Mouse (Mus musculus): ENCODE results near the gene Atg2b.

Atg2b gene

DNA sequence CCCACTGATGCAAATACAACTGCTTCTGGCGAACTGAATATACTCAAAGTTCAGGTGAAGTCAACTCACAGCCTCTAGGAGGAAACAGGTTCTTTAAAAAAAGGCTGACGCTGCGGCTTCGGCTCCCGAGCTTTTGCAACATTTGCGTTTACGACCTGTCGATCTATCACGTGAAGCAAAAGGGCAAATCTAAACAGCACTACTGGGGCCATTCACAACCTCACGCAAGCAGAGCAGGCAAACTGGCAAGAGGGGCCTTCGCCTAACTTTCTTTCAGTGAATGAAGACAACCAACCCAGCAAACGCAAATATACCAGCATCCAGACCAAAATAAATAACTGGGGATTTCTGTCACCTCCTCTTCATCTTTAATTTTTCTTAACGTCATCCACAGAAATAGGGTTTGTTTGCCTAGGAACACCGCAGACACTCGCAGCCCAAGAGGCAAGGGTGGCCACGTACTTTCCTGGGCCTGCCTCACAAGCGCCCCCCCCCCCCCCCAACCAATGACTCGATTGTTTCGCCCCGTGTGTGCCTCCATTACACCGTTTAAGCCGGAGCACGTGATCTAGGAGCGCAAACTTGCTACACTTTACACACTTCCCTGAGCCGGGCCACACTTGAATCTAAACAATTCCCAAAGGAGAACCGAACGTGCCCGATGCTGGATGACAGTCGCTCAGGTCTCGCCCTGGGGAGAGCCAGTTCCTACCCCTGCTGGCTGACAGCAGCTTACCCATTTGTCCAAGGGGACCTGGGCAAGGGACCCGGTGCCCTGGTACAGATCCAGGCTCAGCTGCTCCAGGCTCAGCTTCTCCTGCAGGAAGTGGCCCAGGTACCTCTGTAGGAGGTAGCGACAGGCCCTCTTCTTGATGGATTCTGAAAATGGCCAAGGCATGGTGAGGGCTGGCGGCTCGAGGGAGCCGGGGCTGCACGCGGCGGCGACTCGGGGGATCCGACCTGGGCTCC lies 794 bp downstream of the Atg2b start, which contains the start of gene Gskip:
TSS of gene Gskip (plus strand) at position 897 of the 969 bp plus-strand sequence.
- no peak for DNase-seq (ENCODE audit: low spot score)

DNA sequence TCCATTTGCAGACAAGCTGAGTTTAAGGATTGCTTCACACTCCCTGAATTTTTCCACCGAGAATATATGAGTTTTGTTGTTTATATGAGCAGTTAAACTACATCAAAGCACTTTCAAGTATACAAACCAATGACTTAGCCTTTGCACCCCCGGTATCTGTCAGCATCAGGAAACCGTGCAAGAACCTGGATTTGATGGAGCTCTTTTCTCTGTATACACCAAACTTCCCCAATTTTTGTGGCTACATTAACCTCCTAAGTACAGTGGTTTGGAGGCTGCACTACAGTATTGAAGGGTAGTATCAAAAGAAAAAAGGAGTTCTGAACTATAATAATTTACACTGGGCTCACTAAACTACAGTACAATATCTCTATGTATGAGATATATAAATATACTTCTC lies 6.2 kb downstream of the Atg2b start:
- DNase-seq (ENCODE audit: low spot score): no peak

- DNase-seq (ENCODE audit: low spot score): no peak
These were observed 6.8 kb downstream of the Atg2b start for GRCm38 (mm10) chr12:105678211-105678610.

DNA sequence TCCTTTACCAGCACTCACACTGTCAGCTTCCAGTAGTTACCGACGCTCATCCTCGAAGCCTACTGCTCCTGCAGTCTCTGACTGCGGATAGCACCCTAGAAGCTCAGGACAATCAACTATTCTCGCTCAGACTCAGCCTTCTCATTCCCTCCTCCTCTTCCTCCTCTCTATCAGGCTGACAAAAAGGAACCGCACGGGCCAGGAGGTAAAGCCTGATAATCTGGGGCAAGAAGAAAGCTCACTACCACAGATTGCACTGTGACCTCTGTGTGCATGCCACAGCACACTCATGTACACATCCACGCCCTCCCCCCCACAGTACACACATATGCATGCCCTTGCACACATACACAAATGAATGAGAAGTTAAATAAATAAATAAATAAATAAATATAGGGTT lies 8.7 kb downstream of the Atg2b start:
- no peak for DNase-seq (ENCODE audit: low spot score)

DNA sequence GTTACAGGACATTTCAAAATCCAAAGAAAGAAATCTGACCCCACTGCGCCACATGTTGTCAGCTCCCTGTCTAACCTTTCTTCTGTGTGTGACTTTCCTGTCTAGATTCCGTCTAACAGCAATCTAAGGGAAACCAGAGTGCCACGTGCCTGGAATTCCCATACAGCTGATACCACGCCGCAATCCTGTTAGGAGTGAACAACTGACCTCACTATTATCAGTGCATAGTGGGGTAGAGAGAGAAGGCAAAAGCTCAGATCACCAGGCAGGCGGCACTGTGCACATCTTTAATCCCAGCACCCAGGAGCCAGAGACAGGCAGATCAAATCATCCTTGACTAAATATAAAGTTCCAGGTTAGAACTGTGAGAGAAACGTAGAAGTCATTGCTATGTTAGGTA lies 29.2 kb downstream of the Atg2b start:
- no peak for DNase-seq (ENCODE audit: low spot score)

DNA sequence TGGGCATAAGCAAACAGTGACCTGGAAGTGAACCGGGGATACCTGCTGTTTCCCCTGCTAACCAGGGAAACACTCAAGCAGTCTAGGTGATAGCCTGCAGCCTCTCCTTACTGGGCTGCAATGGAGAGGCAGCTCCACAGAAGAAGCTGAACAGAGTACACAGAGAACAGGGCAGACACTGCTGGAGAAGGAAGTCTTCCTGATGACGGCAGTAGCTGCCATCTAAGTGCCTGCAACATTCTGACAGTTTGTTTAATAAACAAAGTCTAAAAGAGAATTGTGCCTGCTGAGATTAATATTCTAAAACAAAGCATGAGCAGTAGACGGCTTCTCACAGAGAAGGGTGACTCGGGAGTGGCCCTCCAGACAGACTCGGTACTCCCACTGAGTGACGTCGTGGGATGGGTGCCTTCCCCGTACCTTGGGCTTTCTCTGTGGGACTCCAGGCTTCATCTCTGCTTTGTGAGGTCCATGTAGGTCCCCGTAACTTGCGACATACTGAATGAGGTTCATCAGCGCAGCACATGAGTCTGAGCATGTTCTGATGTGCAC lies 42.2 kb downstream of the Atg2b start:
- DNase-seq (ENCODE audit: low spot score): no peak

GRCm38 (mm10) chr12:105637554-105637953 lies 47.5 kb downstream of the Atg2b start:
- no peak for DNase-seq (ENCODE audit: low spot score)

GRCm38 (mm10) chr12:105636551-105636950 lies 48.5 kb downstream of the Atg2b start:
- DNase-seq (ENCODE audit: low spot score): no peak

DNA sequence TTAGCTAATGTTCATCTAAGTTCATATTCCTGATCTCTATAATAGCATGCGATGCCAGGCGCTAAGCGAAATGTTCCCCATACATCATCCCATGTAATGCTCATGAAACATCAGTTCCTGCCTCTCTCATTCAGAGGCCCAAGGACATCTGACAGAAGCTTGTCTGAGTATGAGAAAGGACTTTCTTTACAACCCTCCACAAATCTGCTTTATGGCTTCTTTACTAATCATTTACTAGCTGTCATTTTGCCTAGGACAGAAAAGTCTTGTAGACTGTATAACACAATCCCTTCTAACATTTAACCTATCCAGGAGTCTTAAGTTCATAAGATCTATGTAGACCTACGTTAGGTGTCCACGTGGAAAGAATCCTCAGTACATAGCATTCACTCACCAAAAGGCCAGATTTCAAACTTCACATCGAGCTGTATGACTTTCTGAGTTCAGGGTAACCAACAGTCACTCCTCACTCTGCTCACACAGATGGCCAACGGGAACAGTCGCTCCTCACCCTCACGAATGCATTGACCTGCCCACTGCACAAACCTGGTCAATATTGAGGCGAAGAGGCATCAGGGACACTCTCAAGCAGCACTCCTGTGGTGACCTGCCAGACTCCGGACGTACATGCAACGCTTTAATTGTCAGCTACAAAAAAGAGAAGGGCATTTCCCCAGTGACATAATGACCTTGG lies 50.5 kb downstream of the Atg2b start:
- DNase-seq (ENCODE audit: low spot score): no peak

GRCm38 (mm10) chr12:105625798-105626197 lies 59.2 kb downstream of the Atg2b start:
- DNase-seq (ENCODE audit: low spot score): no peak

DNA sequence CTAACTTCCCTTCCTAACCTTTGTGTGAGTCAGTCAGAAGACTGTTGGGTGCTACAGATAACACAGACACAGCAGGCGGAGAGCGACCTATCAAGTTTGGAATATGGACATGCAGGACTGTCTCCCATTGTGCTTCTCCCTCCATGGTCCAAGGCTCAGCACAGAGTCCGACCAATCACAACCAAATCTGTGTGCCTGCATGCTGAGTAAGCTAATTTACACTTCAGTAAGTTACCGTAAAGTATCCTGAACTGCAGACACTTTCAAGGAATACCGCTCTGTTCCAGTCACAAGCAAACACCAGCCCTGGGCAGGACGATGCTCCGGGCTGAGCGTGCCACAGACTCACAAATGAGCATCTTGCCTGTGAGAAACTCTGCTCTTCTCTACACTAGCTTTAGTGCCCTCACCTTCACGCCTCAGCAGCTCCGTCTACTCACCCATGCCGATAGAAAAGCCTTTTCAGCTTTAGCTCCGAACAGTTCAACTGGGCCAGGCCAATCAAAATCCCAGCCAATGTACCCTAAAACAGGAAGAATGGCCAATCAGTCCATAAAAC lies 62.0 kb downstream of the Atg2b start:
- DNase-seq (ENCODE audit: low spot score): no peak

DNA sequence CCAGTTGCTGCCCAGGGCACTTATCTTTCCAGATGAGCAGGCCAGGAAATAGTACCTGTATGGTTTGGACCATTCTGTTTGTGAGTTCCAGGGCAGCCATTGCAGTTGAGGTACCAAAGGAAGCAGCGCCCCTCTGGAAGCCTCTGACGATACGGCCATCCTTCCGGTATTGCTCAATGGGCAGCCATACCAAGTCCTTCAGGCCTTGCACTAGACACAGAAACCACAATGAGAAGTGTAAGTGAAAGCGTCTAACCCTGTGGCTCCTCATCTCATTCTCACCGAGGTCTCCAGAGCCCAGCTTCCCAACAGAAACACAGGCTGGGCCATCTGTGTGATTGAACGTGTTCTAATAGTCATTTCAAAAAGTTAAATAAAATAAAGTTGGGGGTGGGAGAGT lies 63.0 kb downstream of the Atg2b start:
- no peak for DNase-seq (ENCODE audit: low spot score)

GRCm38 (mm10) chr12:105613559-105613958 lies 71.5 kb downstream of the Atg2b start:
- DNase-seq (ENCODE audit: low spot score): no peak

- peak; percentile 18 for DNase-seq (ENCODE audit: low spot score)
These were observed 73.3 kb downstream of the Atg2b start for GRCm38 (mm10) chr12:105611748-105612147.

DNA sequence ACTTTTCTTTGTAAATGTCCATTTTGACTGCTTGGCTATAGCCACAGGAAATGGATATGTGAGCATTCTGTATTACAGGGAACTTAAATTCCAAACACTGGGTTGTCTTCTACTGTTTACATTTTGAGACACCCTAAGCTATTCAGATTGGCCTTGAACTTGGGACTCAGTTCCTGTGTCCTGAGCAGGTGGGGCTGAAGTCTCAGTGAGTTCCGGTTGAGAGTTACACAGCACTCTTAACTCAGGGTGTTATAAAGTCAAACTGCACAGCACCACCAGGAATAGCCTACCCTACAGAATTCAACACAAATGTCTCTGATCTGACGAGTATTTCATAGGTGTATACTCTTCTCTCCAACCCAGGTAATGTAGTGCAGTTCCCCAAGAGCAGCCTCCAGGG lies 74.0 kb downstream of the Atg2b start:
- DNase-seq (ENCODE audit: low spot score): no peak

DNA sequence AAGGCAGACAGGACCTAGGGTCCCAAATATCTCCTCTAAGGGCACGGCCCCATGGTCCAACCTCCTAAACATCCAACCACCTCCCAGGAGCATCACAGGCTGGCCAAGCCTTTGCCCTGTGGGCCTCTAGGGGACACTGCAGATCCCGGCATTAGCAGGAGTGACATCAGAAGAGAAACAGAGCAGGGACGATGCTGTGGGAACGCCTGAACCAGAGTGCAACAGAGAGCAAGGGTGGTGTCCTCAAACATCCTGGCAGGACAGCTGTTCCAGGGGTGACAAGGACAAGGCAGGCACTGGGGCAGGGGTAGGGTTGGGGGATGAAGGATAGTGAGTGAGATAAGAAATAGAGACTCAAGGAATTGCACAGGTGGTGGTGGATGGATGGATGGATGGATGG lies 78.1 kb downstream of the Atg2b start:
- no peak for DNase-seq (ENCODE audit: low spot score)

DNA sequence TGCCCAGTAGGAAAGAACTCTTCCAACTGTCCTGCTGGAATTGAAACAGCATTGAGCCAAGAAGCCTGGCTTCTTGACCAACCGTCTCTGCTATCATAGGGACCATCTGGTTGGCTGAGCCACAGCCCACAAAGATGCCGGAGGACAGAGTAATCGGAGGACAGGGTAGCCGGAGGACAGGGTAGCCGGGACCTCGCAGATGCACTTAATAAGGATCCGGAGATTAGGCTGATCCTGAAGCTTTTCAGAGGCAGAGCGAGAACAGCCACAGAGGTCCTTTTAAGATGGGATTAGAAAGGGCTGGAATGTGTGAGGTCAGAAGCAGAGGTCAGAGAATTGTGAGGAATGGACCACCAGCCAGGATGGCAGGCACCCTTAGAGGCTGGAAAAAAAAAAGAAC lies 79.8 kb downstream of the Atg2b start:
- DNase-seq (ENCODE audit: low spot score): no peak

GRCm38 (mm10) chr12:105603904-105604303 lies 81.1 kb downstream of the Atg2b start:
- no peak for DNase-seq (ENCODE audit: low spot score)

DNA sequence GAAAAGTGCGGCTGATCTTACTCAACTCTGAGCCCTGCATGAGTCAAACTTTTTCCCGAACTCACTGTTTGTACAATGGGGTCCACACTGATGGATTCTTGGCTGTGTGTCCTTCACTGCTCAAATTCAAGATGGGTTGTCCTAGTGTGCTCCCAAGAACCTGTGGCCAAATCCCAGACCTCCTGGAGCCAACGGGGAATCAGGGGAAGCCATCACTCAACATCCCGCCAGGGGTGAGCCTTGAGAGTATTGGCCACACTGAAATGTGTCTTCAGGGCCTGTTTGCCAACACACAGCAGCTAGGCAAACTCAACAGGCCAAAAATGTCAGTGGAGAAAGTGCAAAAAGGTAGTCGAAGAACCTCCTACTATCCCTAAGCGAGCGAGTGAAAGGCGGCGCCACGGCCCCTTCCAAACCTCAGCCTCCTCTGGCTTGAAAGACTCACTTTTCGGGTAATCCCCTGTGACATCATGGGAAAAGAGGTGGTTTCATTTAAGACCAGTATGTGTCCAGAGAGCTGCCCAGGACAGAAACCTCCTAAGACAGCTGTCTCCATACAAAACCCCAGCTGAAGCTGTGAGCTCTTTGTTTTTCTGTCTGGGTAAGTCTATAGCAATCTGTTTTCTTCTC lies 82.3 kb downstream of the Atg2b start, which contains the start of gene Bdkrb1:
TSS of gene Bdkrb1 (plus strand) at position 505 of the 630 bp plus-strand sequence.
- no peak for DNase-seq (ENCODE audit: low spot score)

DNA sequence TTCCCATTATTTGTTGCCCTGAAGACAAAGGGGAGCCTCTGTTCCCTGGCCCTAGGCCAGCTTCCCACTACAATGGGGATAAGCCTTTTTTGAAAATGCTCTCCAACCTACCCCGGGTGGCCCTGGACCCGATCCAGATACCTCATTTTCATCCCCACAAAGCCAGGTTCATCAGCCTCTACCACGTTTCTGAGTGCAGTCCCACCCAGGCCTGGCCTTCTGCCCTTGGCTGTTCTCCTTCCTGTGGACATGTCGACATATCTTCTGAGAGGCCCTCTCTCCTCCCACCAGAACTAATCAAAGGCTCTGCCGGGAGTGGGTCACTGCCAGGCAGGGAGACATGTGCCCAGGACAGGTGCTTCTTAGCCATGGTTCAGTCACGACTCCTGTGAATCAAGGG lies 83.4 kb downstream of the Atg2b start:
- no peak for DNase-seq (ENCODE audit: low spot score)

- no peak for DNase-seq (ENCODE audit: low spot score)
These were observed 85.9 kb downstream of the Atg2b start for GRCm38 (mm10) chr12:105599098-105599497.

DNA sequence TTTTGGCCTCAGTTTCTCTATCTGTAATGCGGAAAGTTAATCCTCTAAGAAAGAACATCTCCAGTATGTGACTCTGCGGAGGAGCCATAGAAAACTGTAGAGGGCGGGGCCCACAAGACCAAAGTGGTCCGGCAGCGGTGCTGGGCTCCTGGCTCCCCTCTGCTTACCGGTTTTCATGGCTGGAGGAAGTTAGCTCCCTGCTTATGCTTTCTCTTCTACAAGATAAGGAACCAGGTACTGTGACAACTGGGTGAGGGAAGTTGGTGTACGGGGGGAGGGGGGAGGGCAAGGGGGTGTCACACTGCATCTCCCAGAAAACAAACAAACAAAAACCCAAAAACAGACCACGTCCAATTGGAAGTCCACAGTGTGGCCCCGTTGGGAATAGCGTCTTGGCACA lies 86.5 kb downstream of the Atg2b start:
- no peak for DNase-seq (ENCODE audit: low spot score)
